Mouse (Mus musculus) hindbrain, embryonic 13.5 days (tissue): ENCODE results near the gene Ddx54. TPM values are rescaled to one million over a fixed set of nuclear protein-coding genes. Genes with fewer than 3 reads are reported as not detected.

Experiments
- ATAC-seq: fragments of 200-750 bp; cut with Nextera tagmentation; 2 replicates; pipeline ENCODE4 v1.8.0; 2017; ENCODE audit warnings: moderate TSS enrichment; ENCODE audit not compliant: low FRiP score
- H3K27ac ChIP-seq: fragments of 300-500 bp; sonication (generic); 2 replicates; pipeline ENCODE4 v1.5.1; 2015; ENCODE audit warnings: inconsistent platforms, mild to moderate bottlenecking, moderate library complexity
- H3K27me3 ChIP-seq: fragments of 300-500 bp; sonication (generic); 2 replicates; pipeline ENCODE4 v1.6.1; 2015; ENCODE audit warnings: mild to moderate bottlenecking, inconsistent platforms
- H3K36me3 ChIP-seq: fragments of 300-500 bp; sonication (generic); 2 replicates; pipeline ENCODE4 v1.6.1; 2015; ENCODE audit warnings: mild to moderate bottlenecking, inconsistent platforms
- H3K4me1 ChIP-seq: fragments of 300-500 bp; sonication (generic); replicated peaks from 2 replicates; pipeline ENCODE4 v1.6.1; 2015; ENCODE audit warnings: inconsistent platforms
- H3K4me2 ChIP-seq: fragments of 300-500 bp; sonication (generic); 2 replicates; pipeline ENCODE4 v1.6.1; 2015; ENCODE audit warnings: inconsistent platforms, mild to moderate bottlenecking, moderate library complexity
- H3K4me3 ChIP-seq: fragments of 300-500 bp; sonication (generic); 2 replicates; pipeline ENCODE4 v1.5.1; 2015; ENCODE audit warnings: mild to moderate bottlenecking, inconsistent platforms
- H3K9ac ChIP-seq: fragments of 300-500 bp; sonication (generic); 2 replicates; pipeline ENCODE4 v1.6.1; 2015; ENCODE audit warnings: mild to moderate bottlenecking, inconsistent platforms
- H3K9me3 ChIP-seq: fragments of 300-500 bp; sonication (generic); 2 replicates; pipeline ENCODE4 v1.6.1; 2016; ENCODE audit warnings: inconsistent platforms
- WGBS: fragments of 180-500 bp; shearing (Covaris S2); methylation state at CpG from one replicate; pipeline ENCODE4 v1.1.7; 2015; 5-methylcytosine and 5-hydroxymethylcytosine counted together
- polyA plus RNA-seq: library from polyadenylated mRNA; unstranded; fragments of >200 nt; fragmentation: Nextera tagmentation; extraction: Ambion mirVana; gene quantifications from 2 replicates; pipeline ENCODE4 v1.2.1, GENCODE M21; 2015

Ddx54 gene
- polyA plus RNA-seq, 1 experiment from 2014 or later, result 44.0 TPM

- Histone ChIP-seq H3K27me3 (peaks cover 15% of the 10 kb centered on the region), H3K36me3 (no peaks in the 10 kb centered on the region), H3K9me3 (no peaks in the 10 kb centered on the region), H3K4me2 (no peak overlapping the region), H3K9ac (no peak overlapping the region), H3K4me3 (no peak overlapping the region), H3K4me1 (peaks cover 6% of the 10 kb centered on the region; the same call in 1 of the 2 replicates), H3K27ac (no peak overlapping the region)
- WGBS, result 90% methylated on average over 5 of the region's 5 CpGs
- ATAC-seq, result no peak
These were observed 23.1 kb downstream of the Ddx54 start for GRCm38 (mm10) chr5:120635633-120636032.

- H3K36me3 ChIP-seq, result no peaks in the 10 kb centered on the region
- ATAC-seq, result no peak
- WGBS, result 91% methylated on average over 7 of the region's 7 CpGs
These were observed 27.6 kb downstream of the Ddx54 start for GRCm38 (mm10) chr5:120640094-120640493.

GRCm38 (mm10) chr5:120643365-120644085, 31.0 kb downstream of the Ddx54 start:
- ATAC-seq, result no peak
- Histone ChIP-seq H3K27ac (no peak overlapping the region), H3K9ac (no peak overlapping the region), H3K4me3 (no peak overlapping the region), H3K4me1 (peaks cover 1% of the 10 kb centered on the region), H3K27me3 (peaks cover 27% of the 10 kb centered on the region), H3K4me2 (no peak overlapping the region), H3K36me3 (no peaks in the 10 kb centered on the region), H3K9me3 (no peaks in the 10 kb centered on the region)
- 74% methylated on average over 14 of the region's 14 CpGs for WGBS

More at GRCm38 (mm10) chr5:120640094-120640493, 27.6 kb downstream of the Ddx54 start:
- no peak overlapping the region for H3K4me2 ChIP-seq
- H3K9ac ChIP-seq, result no peak overlapping the region
- no peaks in the 10 kb centered on the region for H3K27me3 ChIP-seq
- no peaks in the 10 kb centered on the region for H3K9me3 ChIP-seq
- H3K4me1 ChIP-seq, result no peaks in the 10 kb centered on the region
- H3K27ac ChIP-seq, result no peak overlapping the region
- no peak overlapping the region for H3K4me3 ChIP-seq

- Histone ChIP-seq H3K4me2 (no peak overlapping the region), H3K9me3 (no peaks in the 10 kb centered on the region), H3K4me1 (peaks cover 8% of the 10 kb centered on the region), H3K36me3 (no peaks in the 10 kb centered on the region), H3K9ac (no peak overlapping the region), H3K27ac (no peak overlapping the region), H3K4me3 (no peak overlapping the region), H3K27me3 (peaks cover 34% of the 10 kb centered on the region)
- 90% methylated on average over 3 of the region's 3 CpGs for WGBS
- no peak for ATAC-seq
These were observed 31.7 kb downstream of the Ddx54 start for GRCm38 (mm10) chr5:120644227-120644626.

- H3K9me3 ChIP-seq, result no peaks in the 10 kb centered on the region
- ATAC-seq, result no peak
- WGBS, result 60% methylated on average over 6 of the region's 6 CpGs
- H3K27ac ChIP-seq, result no peak overlapping the region
- H3K4me3 ChIP-seq, result no peak overlapping the region
- peaks cover 50% of the 10 kb centered on the region for H3K27me3 ChIP-seq
- no peak overlapping the region for H3K4me2 ChIP-seq
- H3K4me1 ChIP-seq, result peaks cover 11% of the 10 kb centered on the region
- H3K9ac ChIP-seq, result no peak overlapping the region
- no peaks in the 10 kb centered on the region for H3K36me3 ChIP-seq
These were observed 33.3 kb downstream of the Ddx54 start for GRCm38 (mm10) chr5:120645851-120646250.

- Histone ChIP-seq H3K4me2 (no peak overlapping the region), H3K9me3 (no peaks in the 10 kb centered on the region), H3K36me3 (no peaks in the 10 kb centered on the region), H3K9ac (no peak overlapping the region), H3K27ac (no peak overlapping the region), H3K27me3 (peaks cover 64% of the 10 kb centered on the region), H3K4me1 (peaks cover 11% of the 10 kb centered on the region), H3K4me3 (no peak overlapping the region)
- no peak for ATAC-seq
- 86% methylated on average over 3 of the region's 4 CpGs for WGBS
These were observed 34.8 kb downstream of the Ddx54 start for GRCm38 (mm10) chr5:120647361-120647760.

- 46% methylated on average over 12 of the region's 12 CpGs for WGBS
- no peak overlapping the region for H3K4me3 ChIP-seq
- no peak for ATAC-seq
- peaks cover 11% of the 10 kb centered on the region for H3K4me1 ChIP-seq
- H3K9me3 ChIP-seq, result no peaks in the 10 kb centered on the region
- H3K27me3 ChIP-seq, result peaks cover 70% of the 10 kb centered on the region
- no peak overlapping the region for H3K4me2 ChIP-seq
- H3K27ac ChIP-seq, result no peak overlapping the region
- no peak overlapping the region for H3K9ac ChIP-seq
- no peaks in the 10 kb centered on the region for H3K36me3 ChIP-seq
These were observed 35.4 kb downstream of the Ddx54 start for GRCm38 (mm10) chr5:120647814-120648491.

- peak; percentile 57; the same call in 1 of the 2 replicates for ATAC-seq
- Histone ChIP-seq H3K4me3 (peak within 1 kb of the TSS; percentile 23), H3K9ac (no peak within 1 kb of the TSS), H3K4me1 (peaks cover 11% of the 10 kb centered on the region), H3K27me3 (peaks cover 70% of the 10 kb centered on the region), H3K9me3 (no peaks in the 10 kb centered on the region), H3K36me3 (no peaks in the 10 kb centered on the region), H3K27ac (no peak within 1 kb of the TSS), H3K4me2 (peak within 1 kb of the TSS; percentile 37)
- WGBS, result 3% methylated on average over 40 of the region's 53 CpGs
These were observed 36.2 kb downstream of the Ddx54 start, which contains the start of gene Rasal1 for GRCm38 (mm10) chr5:120648569-120649373. Gene Rasal1 (plus strand): TSS chr5:120648812.

- H3K27ac ChIP-seq, result no peak overlapping the region
- WGBS, result 2% methylated on average over 21 of the region's 21 CpGs
- H3K4me1 ChIP-seq, result peaks cover 11% of the 10 kb centered on the region
- peak overlapping the region; percentile 37 for H3K4me2 ChIP-seq
- H3K4me3 ChIP-seq, result peak overlapping the region; percentile 23
- H3K27me3 ChIP-seq, result peaks cover 70% of the 10 kb centered on the region
- H3K36me3 ChIP-seq, result no peaks in the 10 kb centered on the region
- peak; percentile 24 for ATAC-seq
- no peak overlapping the region for H3K9ac ChIP-seq
- no peaks in the 10 kb centered on the region for H3K9me3 ChIP-seq
These were observed 36.9 kb downstream of the Ddx54 start for GRCm38 (mm10) chr5:120649374-120649933.

GRCm38 (mm10) chr5:120649938-120650337, 37.4 kb downstream of the Ddx54 start:
- Histone ChIP-seq H3K4me3 (no peak overlapping the region), H3K27me3 (peaks cover 70% of the 10 kb centered on the region), H3K4me1 (peaks cover 11% of the 10 kb centered on the region), H3K27ac (no peak overlapping the region), H3K9me3 (no peaks in the 10 kb centered on the region), H3K36me3 (no peaks in the 10 kb centered on the region), H3K4me2 (no peak overlapping the region), H3K9ac (no peak overlapping the region)
- no peak for ATAC-seq
- WGBS, result 28% methylated on average over 13 of the region's 13 CpGs

GRCm38 (mm10) chr5:120651230-120651629, 38.7 kb downstream of the Ddx54 start:
- no peaks in the 10 kb centered on the region for H3K36me3 ChIP-seq
- no peak overlapping the region for H3K4me3 ChIP-seq
- no peak for ATAC-seq
- H3K9me3 ChIP-seq, result no peaks in the 10 kb centered on the region
- H3K4me1 ChIP-seq, result peaks cover 11% of the 10 kb centered on the region
- 68% methylated on average over 5 of the region's 5 CpGs for WGBS
- H3K27ac ChIP-seq, result no peak overlapping the region
- no peak overlapping the region; the same call in 1 of the 2 replicates for H3K9ac ChIP-seq
- peaks cover 66% of the 10 kb centered on the region for H3K27me3 ChIP-seq
- no peak overlapping the region for H3K4me2 ChIP-seq
